Mouse (Mus musculus) CH12F3 (cell line): ENCODE measurements around the gene Gm20388.

Experiments
- in situ Hi-C: fragments of 300-500 bp; cut with MboI; formaldehyde crosslinking; loops from 2 replicates; pipeline ENCODE4 v1.14.3; 2020; ENCODE audit warnings: low sequenced_read_pairs

Gm20388 gene

GRCm38 (mm10) chr8:121079944-121080343 is 1169.3 kb downstream of the Gm20388 start:
- in situ Hi-C loops, result loop anchor here (10.0 kb wide), 1 partner anchor 405 kb away; no protein-coding TSS in a partner anchor

- in situ Hi-C loops, result loop anchor here (10.0 kb wide), 1 partner anchor 406 kb away; no protein-coding TSS in a partner anchor
These were observed 1169.9 kb downstream of the Gm20388 start for GRCm38 (mm10) chr8:121080361-121081090.

- in situ Hi-C loops, result loop anchor here (10.0 kb wide), 1 partner anchor 407 kb away; no protein-coding TSS in a partner anchor
These were observed 1170.8 kb downstream of the Gm20388 start for GRCm38 (mm10) chr8:121081398-121081797.

GRCm38 (mm10) chr8:121082218-121083092 is 1171.8 kb downstream of the Gm20388 start:
- in situ Hi-C loops, result loop anchor here (10.0 kb wide), 1 partner anchor 408 kb away; no protein-coding TSS in a partner anchor

GRCm38 (mm10) chr8:121083093-121083935 is 1172.7 kb downstream of the Gm20388 start:
- in situ Hi-C loops, result loop anchor here (10.0 kb wide), 1 partner anchor 409 kb away; no protein-coding TSS in a partner anchor

GRCm38 (mm10) chr8:121083936-121084209 is 1173.2 kb downstream of the Gm20388 start:
- in situ Hi-C loops, result loop anchor here (10.0 kb wide), 1 partner anchor 409 kb away; no protein-coding TSS in a partner anchor

- in situ Hi-C loops, result loop anchor here (10.0 kb wide), 1 partner anchor 410 kb away; no protein-coding TSS in a partner anchor
These were observed 1173.7 kb downstream of the Gm20388 start, which contains the start of gene Foxf1 for GRCm38 (mm10) chr8:121084210-121084951. Gene Foxf1 (plus strand): TSS chr8:121084386.

GRCm38 (mm10) chr8:121085011-121085410 is 1174.4 kb downstream of the Gm20388 start:
- in situ Hi-C loops, result loop anchor here (10.0 kb wide), 1 partner anchor 410 kb away; no protein-coding TSS in a partner anchor

- in situ Hi-C loops, result loop anchor here (10.0 kb wide), 1 partner anchor 411 kb away; no protein-coding TSS in a partner anchor
These were observed 1174.9 kb downstream of the Gm20388 start for GRCm38 (mm10) chr8:121085561-121085960.

GRCm38 (mm10) chr8:121086004-121086900 is 1175.6 kb downstream of the Gm20388 start:
- in situ Hi-C loops, result loop anchor here (10.0 kb wide), 1 partner anchor 411 kb away; no protein-coding TSS in a partner anchor

GRCm38 (mm10) chr8:121088281-121088680 is 1177.6 kb downstream of the Gm20388 start:
- in situ Hi-C loops, result loop anchor here (10.0 kb wide), 1 partner anchor 413 kb away; no protein-coding TSS in a partner anchor

GRCm38 (mm10) chr8:121088871-121089630 is 1178.4 kb downstream of the Gm20388 start:
- in situ Hi-C loops, result loop anchor here (10.0 kb wide), 1 partner anchor 414 kb away; no protein-coding TSS in a partner anchor

GRCm38 (mm10) chr8:121089631-121090380 is 1179.2 kb downstream of the Gm20388 start:
- in situ Hi-C loops, result loop anchor here (5.0 to 10.0 kb wide), 2 partner anchors 273 to 415 kb away; no protein-coding TSS in a partner anchor

- in situ Hi-C loops, result loop anchor here (5.0 kb wide), 1 partner anchor 273 kb away; no protein-coding TSS in a partner anchor
These were observed 1180.1 kb downstream of the Gm20388 start for GRCm38 (mm10) chr8:121090716-121091115.

- in situ Hi-C loops, result loop anchor here (5.0 kb wide), 1 partner anchor 275 kb away; no protein-coding TSS in a partner anchor
These were observed 1181.5 kb downstream of the Gm20388 start for GRCm38 (mm10) chr8:121092141-121092540.

- in situ Hi-C loops, result loop anchor here (5.0 kb wide), 1 partner anchor 275 kb away; no protein-coding TSS in a partner anchor
These were observed 1182.0 kb downstream of the Gm20388 start for GRCm38 (mm10) chr8:121092627-121093026.
